Mouse (Mus musculus): ENCODE data around the gene Gm3149. TPM values are rescaled to one million over a fixed set of nuclear protein-coding genes. Genes with fewer than 3 reads are reported as not detected.

The Gm3149 gene
- polyA plus RNA-seq, 1 experiment from 2014 or later = not detected

Other genes starting within 250 kb of the Gm3149 start
- gene Gm3115, start 233.2 kb upstream of the Gm3149 start, polyA plus RNA-seq (2014; fragmentation: Nextera tagmentation; extraction: Ambion mirVana) = not detected in 2 replicates
- 3.4 and 4.1 TPM in 2 replicates for gene Gm8108, start 206.8 kb upstream of the Gm3149 start, polyA plus RNA-seq (2014; fragmentation: Nextera tagmentation; extraction: Ambion mirVana)
- gene Gm3127, start 152.3 kb upstream of the Gm3149 start, polyA plus RNA-seq (2014; fragmentation: Nextera tagmentation; extraction: Ambion mirVana) = not detected in 2 replicates
- 6.9 and 7.9 TPM in 2 replicates for gene Gm2974, start 134.7 kb upstream of the Gm3149 start, polyA plus RNA-seq (2014; fragmentation: Nextera tagmentation; extraction: Ambion mirVana)
- gene Gm3138, start 67.7 kb upstream of the Gm3149 start, polyA plus RNA-seq (2014; fragmentation: Nextera tagmentation; extraction: Ambion mirVana) = not detected in 2 replicates
- 4.5 and 5.6 TPM in 2 replicates for gene 2610042L04Rik, start 17.5 kb downstream of the Gm3149 start, polyA plus RNA-seq (2014; fragmentation: Nextera tagmentation; extraction: Ambion mirVana)
- gene Gm3159, start 80.2 kb downstream of the Gm3149 start, polyA plus RNA-seq (2014; fragmentation: Nextera tagmentation; extraction: Ambion mirVana) = not detected in 2 replicates
- 3.4 and 4.1 TPM in 2 replicates for gene Gm3164, start 98.2 kb downstream of the Gm3149 start, polyA plus RNA-seq (2014; fragmentation: Nextera tagmentation; extraction: Ambion mirVana)
- gene Gm3173, start 113.7 kb downstream of the Gm3149 start, polyA plus RNA-seq (2014; fragmentation: Nextera tagmentation; extraction: Ambion mirVana) = 0.93 TPM in 1 of 2 replicates, not detected in the other
- not detected in 2 replicates for gene Gm3182, start 164.5 kb downstream of the Gm3149 start, polyA plus RNA-seq (2014; fragmentation: Nextera tagmentation; extraction: Ambion mirVana)
- not detected in 2 replicates for gene Gm3047, start 238.1 kb downstream of the Gm3149 start, polyA plus RNA-seq (2014; fragmentation: Nextera tagmentation; extraction: Ambion mirVana)